Mouse (Mus musculus) G1E-ER4 (cell line): Measurements from ENCODE around the gene Apol7b. TPM values are rescaled to one million over a fixed set of nuclear protein-coding genes. Genes with fewer than 3 reads are reported as not detected.
"Not testable (repeated sequence)": the region's sequence is repeated elsewhere in the genome, so short reads cannot be mapped to it uniquely, and the experiment has no call there.

ENCODE experiments used
- GATA1 ChIP-seq: IDR thresholded peaks from one replicate; pipeline ENCODE4 v1.8.0; 2012; ENCODE audit warnings: low read length, inconsistent platforms
- polyA plus RNA-seq: library from polyadenylated mRNA; stranded (reverse); fragments of >175 nt; gene quantifications from 2 replicates; pipeline ENCODE4 v1.2.3, GENCODE M21; 2012

Apol7b gene
- not detected in 2 replicates for polyA plus RNA-seq

DNA sequence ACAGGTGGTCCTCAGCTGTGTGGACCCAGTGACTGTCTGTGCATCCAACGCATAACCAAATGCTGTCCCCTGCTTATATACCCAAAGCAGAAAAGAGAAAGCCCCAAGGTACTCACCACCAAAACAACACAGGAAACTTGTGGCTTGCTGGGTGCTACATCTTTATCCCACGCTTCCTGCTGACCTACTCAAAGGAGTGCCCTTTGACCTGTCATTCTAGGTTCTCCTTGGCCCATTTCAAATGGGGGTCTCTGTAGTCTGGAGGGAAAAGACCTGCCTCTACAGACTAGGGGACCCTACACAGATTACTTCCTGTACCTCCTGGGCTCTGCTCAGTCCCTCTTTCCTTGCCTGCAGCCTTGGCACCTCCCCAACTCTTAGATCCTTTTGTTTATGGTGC is at the start of gene Apol7b:
Gene Apol7b (minus strand): TSS at position 101 of the 400 bp plus-strand sequence.
- TF ChIP-seq GATA1, result not testable (repeated sequence)

DNA sequence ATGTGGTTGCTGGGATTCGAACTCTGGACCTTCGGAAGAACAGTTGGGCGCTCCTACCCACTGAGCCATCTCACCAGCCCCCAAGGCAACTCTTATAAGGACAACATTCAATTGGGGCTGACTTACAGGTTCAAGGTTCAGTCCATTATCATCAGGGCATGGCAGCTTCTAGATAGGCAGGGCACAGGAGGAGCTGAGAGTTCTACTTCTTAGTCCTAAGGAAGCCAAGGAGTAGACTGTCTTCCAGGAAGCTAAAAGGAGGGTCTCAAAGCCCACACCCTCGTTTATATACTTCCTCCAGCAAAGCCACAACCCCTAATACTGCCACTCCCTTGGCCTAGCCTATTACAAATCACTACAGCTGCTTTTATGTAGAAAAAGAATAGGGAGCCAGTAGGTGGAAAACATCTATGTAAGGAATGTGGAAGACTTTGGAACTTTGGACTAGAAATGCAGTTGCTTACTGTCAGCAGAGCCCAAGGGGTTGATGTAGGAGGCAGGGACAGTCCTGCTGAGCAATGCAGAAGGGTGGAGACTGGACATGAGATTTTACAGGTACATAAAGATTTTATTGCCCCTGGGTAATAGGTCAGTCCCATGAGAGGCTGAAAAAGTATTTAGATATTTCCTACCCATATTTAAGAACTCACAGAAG is 35.0 kb upstream of the Apol7b start:
- TF ChIP-seq GATA1, result no peak

DNA sequence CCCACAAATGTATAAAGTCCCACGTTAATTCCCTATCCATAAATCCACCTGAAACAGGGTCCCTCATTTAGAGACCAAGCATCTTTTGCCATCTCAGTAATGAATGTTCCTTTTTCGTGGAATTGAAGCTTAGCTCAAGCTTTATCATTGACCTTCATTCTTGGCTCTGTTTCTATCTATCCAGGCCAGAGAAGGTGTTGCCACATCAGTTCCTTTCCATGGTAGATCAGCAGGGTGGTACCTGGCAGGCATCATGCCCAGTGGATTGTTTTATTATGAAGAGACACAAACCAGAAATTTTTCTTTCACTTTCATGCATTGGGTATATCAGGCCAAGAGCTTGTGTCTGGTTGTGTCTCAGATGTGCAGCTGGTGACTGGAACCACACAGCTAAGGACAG is 29.4 kb upstream of the Apol7b start, which contains the start of gene Apol10a:
Gene Apol10a (plus strand): TSS at position 355 of the 400 bp plus-strand sequence.
- not testable (repeated sequence) for TF ChIP-seq GATA1

DNA sequence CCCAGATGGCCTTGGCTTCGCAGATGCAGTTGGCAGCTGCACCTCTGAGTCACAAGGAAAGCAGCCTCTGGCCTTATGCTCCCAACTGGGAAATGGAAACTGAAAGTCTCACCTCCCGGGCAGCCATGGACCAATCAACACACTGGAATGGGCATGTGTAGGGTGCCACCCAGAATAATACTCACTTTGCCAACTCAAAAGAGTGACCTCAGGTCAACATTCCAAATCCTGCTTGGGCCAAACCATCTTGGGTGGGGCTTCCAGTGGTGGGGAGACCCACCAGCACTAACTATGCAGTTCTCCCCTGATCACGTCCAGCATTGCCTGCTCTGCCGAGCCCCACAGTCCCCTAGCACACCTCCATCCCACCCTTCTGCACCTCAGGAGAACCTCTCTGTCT is 36.3 kb downstream of the Apol7b start, which contains the start of gene Apol9a:
Gene Apol9a (minus strand): TSS at position 101 of the 400 bp plus-strand sequence.
- not testable (repeated sequence) for TF ChIP-seq GATA1

DNA sequence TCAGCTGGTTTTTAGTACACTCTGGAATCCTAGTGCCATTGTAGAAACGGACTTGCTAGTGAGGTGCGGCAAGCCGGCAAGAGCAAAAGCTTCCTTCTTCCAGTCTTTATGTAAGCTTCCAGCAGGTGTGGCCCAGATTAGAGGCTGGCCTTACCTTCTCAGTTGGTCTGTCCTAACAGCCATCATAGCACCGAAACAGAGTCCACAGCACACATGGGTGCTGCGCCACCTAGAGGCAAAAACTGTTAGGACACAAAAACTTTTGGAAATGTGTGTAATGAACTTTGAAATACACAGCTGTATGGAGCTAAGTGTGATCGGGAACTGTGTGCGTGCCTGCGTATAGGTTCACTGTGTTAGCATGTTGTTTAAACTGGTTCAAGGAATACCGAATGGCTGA is 48.3 kb downstream of the Apol7b start, which contains the start of gene Apol7a:
Gene Apol7a (minus strand): TSS at position 84 of the 400 bp plus-strand sequence.
- not testable (repeated sequence) for TF ChIP-seq GATA1

DNA sequence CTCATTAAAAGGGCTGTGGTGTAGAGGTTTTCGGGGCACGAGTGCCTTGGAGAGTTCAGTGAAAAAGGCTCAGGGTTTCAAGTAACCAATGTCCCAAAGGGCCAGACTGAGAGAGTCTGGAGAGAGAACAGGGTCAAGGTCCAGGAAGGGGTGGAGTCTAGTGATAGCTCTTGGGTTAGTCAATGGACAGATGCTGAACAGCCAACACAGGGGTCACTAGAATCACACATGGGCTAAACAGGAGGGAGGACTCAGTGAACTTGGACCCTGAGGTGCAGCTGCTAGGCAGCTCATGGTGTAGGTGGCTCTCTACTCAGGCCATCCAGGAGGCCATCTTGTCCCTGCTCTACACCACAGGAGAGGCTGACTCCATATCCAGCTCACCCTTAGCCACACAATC is 59.8 kb downstream of the Apol7b start:
- TF ChIP-seq GATA1, result no peak

DNA sequence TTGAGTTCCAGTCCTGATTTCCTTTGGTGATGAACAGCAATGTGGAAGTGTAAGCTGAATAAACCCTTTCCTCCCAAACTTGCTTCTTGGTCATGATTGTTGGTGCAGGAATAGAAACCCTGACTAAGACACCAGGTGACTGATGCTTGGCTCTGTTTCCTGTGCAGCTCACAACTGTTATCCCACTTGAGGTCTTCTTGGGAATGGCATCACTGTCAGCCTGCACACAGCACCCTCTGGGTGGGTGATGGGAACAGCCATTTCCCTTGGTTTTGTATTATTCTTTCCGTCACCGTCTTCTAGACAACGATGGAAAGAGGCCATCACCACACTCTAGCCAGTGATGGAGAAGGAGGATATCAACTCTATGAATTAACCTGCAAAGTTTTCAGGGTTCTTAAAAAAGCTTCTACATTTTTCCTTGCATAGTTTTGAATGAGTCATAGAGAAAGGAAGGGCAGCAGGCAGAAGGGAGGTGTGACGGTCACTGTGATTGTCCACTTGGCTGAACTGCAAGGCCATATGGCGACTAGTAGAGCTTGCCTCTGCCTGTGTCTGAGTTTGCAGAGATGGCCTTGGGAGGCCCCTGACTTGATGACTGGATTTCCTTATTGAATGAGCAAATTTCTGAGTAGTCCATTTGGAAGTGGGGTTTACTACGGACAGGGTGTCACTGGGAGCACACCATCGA is 62.8 kb downstream of the Apol7b start:
- no peak for TF ChIP-seq GATA1

DNA sequence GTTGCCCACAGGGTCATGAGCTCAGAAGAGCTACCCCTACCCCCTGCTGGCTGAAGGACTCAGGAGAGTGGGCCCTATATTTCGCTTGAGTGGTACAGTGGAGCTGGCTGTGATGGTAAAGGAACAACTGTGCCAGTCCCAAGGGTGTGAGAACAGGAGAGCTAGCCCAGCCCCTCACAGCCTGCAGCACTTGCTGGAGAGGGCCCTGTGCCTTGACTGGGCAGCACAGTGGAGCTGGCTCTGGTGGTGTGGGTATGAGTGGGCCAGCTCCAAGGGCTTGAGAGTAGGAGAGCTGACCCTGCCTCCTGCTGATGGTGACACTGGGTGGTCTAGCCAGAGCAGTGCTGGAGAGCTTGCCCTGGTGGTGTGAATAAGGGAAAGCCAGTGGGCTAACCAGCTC is 64.4 kb downstream of the Apol7b start:
- TF ChIP-seq GATA1, result no peak

DNA sequence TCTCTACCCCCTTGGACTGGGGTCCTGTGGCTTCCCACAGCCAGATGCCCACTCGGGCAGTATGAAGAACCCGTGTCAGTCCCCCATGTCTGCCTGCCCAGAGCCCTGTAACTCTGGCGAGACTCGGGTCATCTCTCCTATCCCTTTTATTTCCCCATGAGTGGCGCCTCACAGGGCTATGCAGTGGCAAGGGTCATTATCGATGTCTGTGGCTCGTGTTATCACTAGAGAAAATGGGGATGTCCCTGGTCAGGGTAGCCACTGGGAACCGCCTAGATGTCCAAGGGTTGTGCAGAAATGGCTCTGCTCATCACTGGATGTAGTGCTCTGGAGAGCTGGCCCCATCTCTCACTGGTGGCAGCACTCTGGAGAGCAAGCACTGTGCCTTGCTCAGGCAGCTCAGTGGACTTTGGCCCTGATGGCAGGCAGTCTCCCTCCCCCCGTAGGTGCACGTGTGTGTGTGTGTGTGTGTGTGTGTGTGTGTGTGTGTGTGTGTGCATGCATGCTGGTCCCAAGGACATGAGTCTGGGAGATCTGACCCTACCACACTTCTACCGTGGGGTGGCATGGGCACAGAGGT is 64.9 kb downstream of the Apol7b start:
- TF ChIP-seq GATA1, result no peak

DNA sequence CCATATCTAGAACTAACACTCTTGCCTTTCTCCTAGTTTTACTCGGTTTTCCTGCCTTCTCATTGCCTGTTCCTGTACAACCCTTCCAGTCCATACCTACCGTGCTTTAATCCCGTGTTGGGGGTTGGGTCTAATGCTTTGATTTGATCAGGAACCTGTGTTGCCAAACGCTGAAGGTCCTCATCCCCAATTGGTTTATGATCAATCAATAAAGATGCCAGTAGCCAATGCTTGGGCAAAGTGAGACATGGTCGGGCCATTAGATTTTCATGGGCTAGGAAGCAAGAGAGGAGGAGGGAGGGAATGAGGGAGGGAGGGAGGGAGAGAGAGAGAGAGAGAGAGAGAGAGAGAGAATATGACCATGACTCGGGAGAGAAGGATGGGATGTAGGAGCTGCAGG is 65.8 kb downstream of the Apol7b start:
- TF ChIP-seq GATA1, result no peak

DNA sequence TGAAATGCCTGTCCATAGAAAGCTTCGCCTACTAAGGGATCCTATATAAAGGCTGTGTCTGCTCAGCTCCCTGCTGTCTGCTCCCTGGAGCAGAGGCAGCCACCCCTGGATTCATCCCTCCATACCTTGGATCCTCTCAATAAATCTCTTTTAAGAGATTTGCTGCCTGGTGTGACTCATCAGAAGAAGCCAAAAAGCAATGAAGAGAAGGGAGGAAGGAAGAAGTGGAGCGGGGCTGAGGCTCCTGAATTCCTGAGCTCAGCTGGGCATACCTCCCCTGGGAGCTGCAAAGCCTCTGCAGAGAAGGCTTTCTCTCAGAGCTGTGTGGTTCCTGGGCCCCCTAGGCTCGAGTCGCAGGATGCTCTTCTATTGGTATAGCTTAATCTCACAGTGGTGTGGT is 67.4 kb downstream of the Apol7b start:
- TF ChIP-seq GATA1, result no peak

DNA sequence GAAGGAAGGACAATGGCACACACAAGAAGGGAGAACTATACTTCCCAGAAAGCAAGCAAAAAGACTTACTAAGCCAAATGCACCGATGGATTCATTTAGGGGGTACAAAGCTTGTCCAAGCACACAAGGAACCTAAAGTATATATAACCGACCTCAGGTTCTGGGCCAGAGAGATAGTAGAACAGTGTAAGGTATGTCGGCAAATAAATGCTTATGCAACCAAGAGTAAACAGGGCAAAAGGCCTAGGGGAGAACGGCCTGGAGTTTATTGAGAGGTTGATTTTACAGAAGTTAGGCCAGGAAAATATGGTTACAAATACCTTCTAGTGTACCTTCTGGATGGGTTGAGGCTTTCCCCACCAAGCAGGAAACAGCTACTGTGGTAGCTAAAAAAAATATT is 69.9 kb downstream of the Apol7b start:
- no peak for TF ChIP-seq GATA1

DNA sequence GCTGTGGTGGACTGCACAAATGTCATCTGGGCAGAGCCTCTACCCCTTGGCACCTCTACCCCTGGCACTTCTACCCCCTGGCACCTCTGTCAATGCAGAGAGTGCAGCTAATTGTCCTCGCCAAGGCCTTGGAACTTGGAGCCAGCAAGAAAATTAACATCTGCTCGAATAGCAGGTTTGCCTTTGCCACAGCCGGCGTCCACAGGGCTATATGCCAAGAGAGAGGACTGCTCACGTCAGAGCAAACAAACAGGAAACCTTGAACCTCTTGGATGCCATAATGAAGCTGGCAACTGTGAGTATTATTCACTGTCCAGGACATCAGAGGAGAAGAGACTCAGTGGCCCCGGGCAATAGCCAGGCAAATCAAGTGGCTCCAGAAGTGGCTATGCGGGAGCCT is 70.4 kb downstream of the Apol7b start:
- no peak for TF ChIP-seq GATA1

Other genes starting within 250 kb of the Apol7b start
- gene Rbfox2, start 140.5 kb downstream of the Apol7b start, polyA plus RNA-seq, result 1.0 and 2.1 TPM in 2 replicates
- gene Apol7a, start 48.4 kb downstream of the Apol7b start, polyA plus RNA-seq, result not detected in 2 replicates
- not detected in 2 replicates for gene Apol9a, start 36.4 kb downstream of the Apol7b start, polyA plus RNA-seq
- gene Apol10a, start 29.6 kb upstream of the Apol7b start, polyA plus RNA-seq, result not detected in 2 replicates
- gene Apol11a, start 60.8 kb upstream of the Apol7b start, polyA plus RNA-seq, result not detected in 2 replicates
- gene Apol7c, start 85.8 kb upstream of the Apol7b start, polyA plus RNA-seq, result not detected in 2 replicates
- not detected in 2 replicates for gene 1700025B11Rik, start 114.4 kb upstream of the Apol7b start, polyA plus RNA-seq
- not detected in 2 replicates for gene Apol10b, start 148.6 kb upstream of the Apol7b start, polyA plus RNA-seq
- gene Gm36245, start 151.8 kb upstream of the Apol7b start, polyA plus RNA-seq, result not detected in 2 replicates
- gene Apol11b, start 195.8 kb upstream of the Apol7b start, polyA plus RNA-seq, result not detected in 2 replicates